Mouse (Mus musculus): ENCODE measurements around the gene Exo1. TPM values are rescaled to one million over a fixed set of nuclear protein-coding genes. Genes with fewer than 3 reads are reported as not detected.

Exo1 gene
- 1 to 10 TPM; 1.2 to 1.7 TPM for total RNA-seq (2021)
- long read RNA-seq, experiment 1, partial matches to known transcripts, result 0 of 3 reads
- long read RNA-seq, experiment 1, other reads (novel, unspliced or antisense), result 3 of 3 reads
- long read RNA-seq, experiment 2, result 0 reads

- intact Hi-C loops (cut with DNase I), result no loop called here
- DNase-seq (ENCODE audit: low spot score in 2 of 2), result peak; percentile 69 to 83
Measured at GRCm38 (mm10) chr1:175880453-175881296, at the start of gene Exo1. Gene Exo1 (plus strand): TSS chr1:175880581.

- DNase-seq (ENCODE audit: low spot score in 2 of 2), result no peak
- intact Hi-C loops (cut with DNase I), result no loop called here
Measured at GRCm38 (mm10) chr1:175855515-175855914, 24.9 kb upstream of the Exo1 start.

GRCm38 (mm10) chr1:175867050-175867449, 13.3 kb upstream of the Exo1 start:
- intact Hi-C loops (cut with DNase I), result loop anchor here (10.0 kb wide), 1 partner anchor 192 kb away; no protein-coding TSS in a partner anchor

GRCm38 (mm10) chr1:175867558-175867957, 12.8 kb upstream of the Exo1 start:
- peak; percentile 14 to 33 for DNase-seq (ENCODE audit: low spot score in 2 of 2)
- intact Hi-C loops (cut with DNase I), result loop anchor here (10.0 kb wide), 1 partner anchor 193 kb away; no protein-coding TSS in a partner anchor

More at GRCm38 (mm10) chr1:175867050-175867449, 13.3 kb upstream of the Exo1 start:
- DNase-seq (ENCODE audit: low spot score in 2 of 2), result no peak

GRCm38 (mm10) chr1:175870716-175871115, 9.7 kb upstream of the Exo1 start:
- intact Hi-C loops (cut with DNase I), result loop anchor here (5.0 kb wide), 1 partner anchor 828 kb away; no protein-coding TSS in a partner anchor
- DNase-seq (ENCODE audit: low spot score in 2 of 2), result peak; percentile 11 to 33

GRCm38 (mm10) chr1:175872028-175872816, 8.2 kb upstream of the Exo1 start:
- intact Hi-C loops (cut with DNase I), result loop anchor here (5.0 kb wide), 1 partner anchor 830 kb away; no protein-coding TSS in a partner anchor
- DNase-seq (ENCODE audit: low spot score in 2 of 2), result no peak

- DNase-seq (ENCODE audit: low spot score in 2 of 2), result no peak
- intact Hi-C loops (cut with DNase I), result no loop called here
Measured at GRCm38 (mm10) chr1:175883398-175883797, 3.0 kb downstream of the Exo1 start.

GRCm38 (mm10) chr1:175893263-175893662, 12.9 kb downstream of the Exo1 start:
- intact Hi-C loops (cut with DNase I), result no loop called here
- DNase-seq (ENCODE audit: low spot score in 2 of 2), result no peak

- no peak for DNase-seq (ENCODE audit: low spot score in 2 of 2)
- intact Hi-C loops (cut with DNase I), result no loop called here
Measured at GRCm38 (mm10) chr1:175893726-175894125, 13.3 kb downstream of the Exo1 start.

GRCm38 (mm10) chr1:175911207-175911606, 30.8 kb downstream of the Exo1 start:
- no peak for DNase-seq (ENCODE audit: low spot score in 2 of 2)
- intact Hi-C loops (cut with DNase I), result no loop called here

GRCm38 (mm10) chr1:175912038-175912437, 31.7 kb downstream of the Exo1 start:
- intact Hi-C loops (cut with DNase I), result no loop called here

GRCm38 (mm10) chr1:175913728-175914303, 33.4 kb downstream of the Exo1 start:
- intact Hi-C loops (cut with DNase I), result no loop called here
- DNase-seq (ENCODE audit: low spot score in 2 of 2), result no peak

More at GRCm38 (mm10) chr1:175912038-175912437, 31.7 kb downstream of the Exo1 start:
- DNase-seq (ENCODE audit: low spot score in 2 of 2), result no peak

GRCm38 (mm10) chr1:175920029-175920428, 39.6 kb downstream of the Exo1 start, which contains the start of gene Gm38100:
Gene Gm38100 (plus strand): TSS chr1:175920329.
- DNase-seq (ENCODE audit: low spot score in 2 of 2), result no peak
- intact Hi-C loops (cut with DNase I), result loop anchor here (5.0 kb wide), 2 partner anchors 248 to 878 kb away; no protein-coding TSS in a partner anchor

- no peak for DNase-seq (ENCODE audit: low spot score in 2 of 2)
- intact Hi-C loops (cut with DNase I), result loop anchor here (5.0 kb wide), 2 partner anchors 249 to 879 kb away; no protein-coding TSS in a partner anchor
Measured at GRCm38 (mm10) chr1:175921091-175921490, 40.7 kb downstream of the Exo1 start.

GRCm38 (mm10) chr1:175923848-175924787, 43.7 kb downstream of the Exo1 start:
- intact Hi-C loops (cut with DNase I), result loop anchor here (2.0 to 5.0 kb wide), 3 partner anchors 252 to 882 kb away; no protein-coding TSS in a partner anchor
- DNase-seq (ENCODE audit: low spot score in 2 of 2), result peak; percentile 84 to 91

GRCm38 (mm10) chr1:175931391-175931790, 51.0 kb downstream of the Exo1 start:
- intact Hi-C loops (cut with DNase I), result loop anchor here (10.0 kb wide), 1 partner anchor 933 kb away; no protein-coding TSS in a partner anchor
- DNase-seq (ENCODE audit: low spot score in 2 of 2), result no peak

- peak; percentile 88 to 92 for DNase-seq (ENCODE audit: low spot score in 2 of 2)
- intact Hi-C loops (cut with DNase I), result loop anchor here (1.0 to 10.0 kb wide), 3 partner anchors 286 to 928 kb away; no protein-coding TSS in a partner anchor
Measured at GRCm38 (mm10) chr1:175936282-175936737, 55.9 kb downstream of the Exo1 start.

- intact Hi-C loops (cut with DNase I), result loop anchor here (5.0 to 10.0 kb wide), 2 partner anchors 284 to 926 kb away; no protein-coding TSS in a partner anchor
Measured at GRCm38 (mm10) chr1:175938731-175939130, 58.4 kb downstream of the Exo1 start.

More at GRCm38 (mm10) chr1:175938731-175939130, 58.4 kb downstream of the Exo1 start:
- DNase-seq (ENCODE audit: low spot score in 2 of 2), result no peak

Measured in left cerebral cortex, postnatal 14 days (tissue).